Mouse (Mus musculus) intestine, embryonic 16.5 days (tissue): ENCODE measurements around the gene Gspt2. TPM values are rescaled to one million over a fixed set of nuclear protein-coding genes. Genes with fewer than 3 reads are reported as not detected.

Experiments used
- polyA plus RNA-seq: library from polyadenylated mRNA; unstranded; fragments of >200 nt; fragmentation: Nextera tagmentation; extraction: Ambion mirVana; gene quantifications from 2 replicates; pipeline ENCODE4 v1.2.1, GENCODE M21; 2015

Gene Gspt2
- polyA plus RNA-seq, 1 experiment from 2014 or later = 3.9 TPM

Other genes with a start within 250 kb of the Gspt2 start
- 317 and 349 TPM in 2 replicates for gene Maged1, start 93.9 kb upstream of the Gspt2 start, polyA plus RNA-seq
- gene Zxdb, start 88.5 kb downstream of the Gspt2 start, polyA plus RNA-seq = 0.80 and 0.93 TPM in 2 replicates